Comparison of ENCODE assay signal across 8 mouse cellular contexts in genomic region chr1:38834899-38835298, GRCm38 (mm10). TPM values are rescaled to one million over a fixed set of nuclear protein-coding genes. Genes with fewer than 3 reads are reported as not detected.
A peak's percentile ranks its signal among the peaks of the same experiment; 100 is the strongest.
DNase-seq lines count a peak whose midpoint lies in the region; ATAC-seq and TF ChIP-seq lines count a peak whose summit lies in the region.
"Had no signal": no experiment of that assay in that cellular context is flagged by ENCODE, and none has a peak within 500 bp of the region (broad histone marks: within the 10 kb centered on the region; RNA-seq: fewer than 3 reads in every experiment).

No protein-coding gene starts in this region.

- H3K9me3 ChIP-seq in limb, embryonic 11.5 days (ENCODE audit: control insufficient read depth, low read length): no peaks in the 10 kb centered on the region
- H3K9me3 ChIP-seq in limb, embryonic 10.5 days (replicated peaks): no peaks in the 10 kb centered on the region
- H3K9me3 ChIP-seq in heart, postnatal 0 days (replicated peaks; ENCODE audit: control insufficient read depth, low read length): no peaks in the 10 kb centered on the region
- H3K9me3 ChIP-seq in midbrain, embryonic 14.5 days (ENCODE audit: control insufficient read depth, low read length): no peaks in the 10 kb centered on the region

- peak; percentile 32; the same call in 1 of the 2 replicates for TF ChIP-seq CTCF in heart, postnatal 0 days (IDR thresholded peaks at IDR 0.05; ENCODE audit: low read depth)

- H3K27ac ChIP-seq in limb, embryonic 11.5 days (replicated peaks; ENCODE audit: low read depth, low read length): no peak overlapping the region
- no peak overlapping the region for H3K27ac ChIP-seq in limb, embryonic 10.5 days
- no peak overlapping the region for H3K27ac ChIP-seq in heart, postnatal 0 days (ENCODE audit: low read depth)
- H3K27ac ChIP-seq in midbrain, embryonic 14.5 days (replicated peaks; ENCODE audit: low read depth, low read length): no peak overlapping the region

- no peaks in the 10 kb centered on the region; the same call in 1 of the 2 replicates for H3K4me1 ChIP-seq in limb, embryonic 11.5 days (ENCODE audit: control insufficient read depth, insufficient read depth, low read length)
- peaks cover 14% of the 10 kb centered on the region for H3K4me1 ChIP-seq in limb, embryonic 10.5 days
- no peaks in the 10 kb centered on the region for H3K4me1 ChIP-seq in heart, postnatal 0 days (ENCODE audit: control insufficient read depth, insufficient read depth)
- no peaks in the 10 kb centered on the region for H3K4me1 ChIP-seq in midbrain, embryonic 14.5 days (ENCODE audit: control insufficient read depth, insufficient read depth, low read length)

- no peak for ATAC-seq in limb, embryonic 11.5 days (ENCODE audit: insufficient number of reproducible peaks, low FRiP score, low TSS enrichment, low read depth)
- no peak for ATAC-seq in heart, postnatal 0 days (ENCODE audit: insufficient read depth, low read depth)
- no peak for ATAC-seq in midbrain, embryonic 14.5 days (ENCODE audit: low FRiP score, low TSS enrichment)

- no peaks in the 10 kb centered on the region for H3K36me3 ChIP-seq in limb, embryonic 11.5 days (ENCODE audit: control insufficient read depth, insufficient read depth, low read length)
- no peaks in the 10 kb centered on the region for H3K36me3 ChIP-seq in limb, embryonic 10.5 days
- no peaks in the 10 kb centered on the region for H3K36me3 ChIP-seq in heart, postnatal 0 days (replicated peaks; ENCODE audit: control insufficient read depth, insufficient read depth, low read length)
- H3K36me3 ChIP-seq in midbrain, embryonic 14.5 days (ENCODE audit: control insufficient read depth, insufficient read depth, low read length): peaks cover 3% of the 10 kb centered on the region; the same call in 1 of the 2 replicates

- no peak for TF ChIP-seq EP300 in heart, postnatal 0 days (IDR thresholded peaks at IDR 0.05; ENCODE audit: low read depth)

- H3K4me2 ChIP-seq in limb, embryonic 11.5 days (ENCODE audit: low read depth, severe bottlenecking): no peak overlapping the region
- no peak overlapping the region for H3K4me2 ChIP-seq in heart, postnatal 0 days (ENCODE audit: low read depth, low read length)
- peak overlapping the region; percentile 95 for H3K4me2 ChIP-seq in midbrain, embryonic 14.5 days (ENCODE audit: low read length)

- no peak overlapping the region for H3K9ac ChIP-seq in limb, embryonic 11.5 days (ENCODE audit: low read length)
- no peak overlapping the region for H3K9ac ChIP-seq in heart, postnatal 0 days (replicated peaks; ENCODE audit: low read depth, low read length)
- no peak overlapping the region for H3K9ac ChIP-seq in midbrain, embryonic 14.5 days (replicated peaks; ENCODE audit: low read length)

- H3K27me3 ChIP-seq in limb, embryonic 11.5 days (ENCODE audit: control insufficient read depth, insufficient read depth, low read length): peaks cover 26% of the 10 kb centered on the region
- peaks cover 60% of the 10 kb centered on the region for H3K27me3 ChIP-seq in limb, embryonic 10.5 days (ENCODE audit: low read depth, poor library complexity, severe bottlenecking)
- peaks cover 26% of the 10 kb centered on the region for H3K27me3 ChIP-seq in heart, postnatal 0 days (ENCODE audit: control insufficient read depth, insufficient read depth, low read length)
- 0 out of 2 replicates have a peak, but pooled peaks cover 2% of the 10 kb centered on the region for H3K27me3 ChIP-seq in midbrain, embryonic 14.5 days (ENCODE audit: control insufficient read depth, insufficient read depth, low read length)

- H3K4me3 ChIP-seq in limb, embryonic 11.5 days (ENCODE audit: low read depth, low read length): no peak overlapping the region
- H3K4me3 ChIP-seq in limb, embryonic 10.5 days: no peak overlapping the region
- no peak overlapping the region for H3K4me3 ChIP-seq in heart, postnatal 0 days (ENCODE audit: low read depth, low read length)
- peak overlapping the region; percentile 65 for H3K4me3 ChIP-seq in midbrain, embryonic 14.5 days (replicated peaks; ENCODE audit: low read depth, low read length)

- DNase-seq in limb, embryonic 11.5 days (ENCODE audit: low spot score): peak; percentile 48
- no peak for DNase-seq in limb, embryonic 10.5 days (ENCODE audit: low spot score)
- DNase-seq in ZHBTc4 (ENCODE audit: low read depth, low spot score): peak; percentile 64
- peak; percentile 56 to 71 for DNase-seq in cerebellum, postnatal 25 days
- no peak for DNase-seq in heart, postnatal 0 days (ENCODE audit: low spot score)
- DNase-seq in midbrain, embryonic 14.5 days: peak; percentile 70
- no peak for DNase-seq in frontal cortex, postnatal 10 days (ENCODE audit: low spot score in 2 of 2)

- 27% methylated on average over 3 of the region's 3 CpGs for WGBS in limb, embryonic 11.5 days
- 37% methylated on average over 3 of the region's 3 CpGs for WGBS in limb, embryonic 10.5 days
- 54% methylated on average over 3 of the region's 3 CpGs for WGBS in heart, postnatal 0 days
- WGBS in midbrain, embryonic 14.5 days: 29% methylated on average over 3 of the region's 3 CpGs

RNA-seq across cellular contexts. Expression of gene Lonrf2, which starts 1.6 kb away (rescaled TPM):
- 0.95 and 1.3 TPM in 2 replicates for polyA plus RNA-seq in limb, embryonic 11.5 days (2014; fragmentation: Nextera tagmentation; extraction: Ambion mirVana)
- 0.38 and 0.50 TPM in 2 replicates for polyA plus RNA-seq in limb, embryonic 10.5 days (2016; fragmentation: Nextera tagmentation; extraction: Ambion mirVana)
- total RNA-seq in heart, postnatal 0 days (2014; rRNA removed; ENCODE audit: low replicate concordance): 0.42 and 1.7 TPM in 2 replicates
- polyA plus RNA-seq in heart, postnatal 0 days (2015; fragmentation: Nextera tagmentation; extraction: Ambion mirVana): 0.33 and 0.41 TPM in 2 replicates
- polyA plus RNA-seq in midbrain, embryonic 14.5 days (2014; fragmentation: Nextera tagmentation; extraction: Ambion mirVana): 21.4 and 28.1 TPM in 2 replicates
- total RNA-seq: neutrophil, adult 5-6 weeks had no signal

Comparison
In these comparisons a context has a peak if more than half of its experiments do, and no peak if none do; other contexts are left out.
1. DNase-seq: peak in limb, embryonic 11.5 days (single experiment), ZHBTc4 (single experiment), cerebellum, postnatal 25 days (2 of 2) and midbrain, embryonic 14.5 days (single experiment); none in limb, embryonic 10.5 days (single experiment), heart, postnatal 0 days (single experiment) and frontal cortex, postnatal 10 days (0 of 2).